Mouse (Mus musculus): ENCODE measurements around the gene Wdtc1.

The Wdtc1 gene

DNA sequence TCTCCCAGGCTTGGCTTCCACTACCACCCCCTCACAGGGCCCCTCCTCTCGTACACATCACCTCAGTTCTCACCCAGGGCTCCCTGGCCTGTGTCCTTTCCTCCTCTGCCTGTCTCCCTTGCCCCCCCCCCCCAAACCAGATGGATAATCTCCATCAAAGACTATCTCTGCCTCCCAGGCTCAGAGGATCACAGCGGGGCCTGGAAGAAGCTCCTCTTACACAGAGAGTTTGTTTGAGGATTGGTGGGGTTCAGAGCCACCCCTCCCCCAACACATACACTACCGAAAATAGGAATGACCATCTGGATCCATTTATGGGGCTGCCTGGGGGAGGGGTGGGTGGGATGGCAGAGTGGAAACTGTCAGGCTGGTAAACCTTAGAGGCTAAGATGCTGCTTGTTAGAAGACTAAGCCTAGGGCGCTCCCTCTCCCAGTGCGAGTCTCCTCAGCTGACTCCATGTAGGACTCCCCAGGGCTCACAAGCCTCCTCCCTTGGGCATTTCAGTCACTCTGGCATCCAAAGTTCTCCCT lies 71.3 kb downstream of the Wdtc1 start:
- DNase-seq (ENCODE audit: low read depth), result no peak

DNA sequence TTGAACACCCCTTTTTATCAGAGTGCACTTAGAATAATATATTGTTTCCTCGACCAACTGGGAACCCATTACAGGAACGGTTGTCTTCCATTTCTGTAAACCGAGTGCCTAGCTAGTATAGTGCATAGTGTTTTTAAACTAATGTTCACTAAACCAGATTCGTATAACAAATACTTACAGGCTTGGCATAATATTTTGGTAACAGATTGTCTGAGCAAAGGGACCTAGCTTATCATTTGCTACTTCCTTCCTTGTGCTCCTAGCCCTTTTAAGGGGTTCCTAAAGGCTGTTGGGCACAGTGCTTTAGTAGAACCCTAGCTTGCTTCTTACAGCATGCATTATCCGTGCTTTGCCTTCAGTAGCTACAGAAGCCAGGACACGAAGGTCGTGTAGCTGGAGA lies 71.8 kb downstream of the Wdtc1 start:
- DNase-seq (ENCODE audit: low read depth), result no peak

DNA sequence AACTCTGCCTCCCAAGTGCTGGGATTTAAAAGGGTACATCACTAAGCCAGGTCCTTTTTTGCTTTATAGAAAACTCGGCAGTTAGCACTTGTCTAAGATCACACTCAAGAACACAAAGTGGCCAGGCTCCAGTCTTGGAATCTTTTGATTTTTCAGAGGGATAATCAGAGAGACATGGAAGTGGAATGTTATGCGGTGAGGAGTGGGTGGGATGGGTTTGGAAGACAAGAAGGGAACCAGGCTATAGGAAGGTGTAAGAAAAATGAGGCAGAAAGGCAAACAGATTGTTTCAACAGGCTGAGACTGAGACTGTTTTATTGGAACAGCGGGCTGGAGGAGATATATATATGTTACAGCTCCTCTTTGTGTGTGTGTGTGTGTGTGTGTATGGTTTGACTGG lies 74.8 kb downstream of the Wdtc1 start:
- DNase-seq (ENCODE audit: low read depth), result no peak

DNA sequence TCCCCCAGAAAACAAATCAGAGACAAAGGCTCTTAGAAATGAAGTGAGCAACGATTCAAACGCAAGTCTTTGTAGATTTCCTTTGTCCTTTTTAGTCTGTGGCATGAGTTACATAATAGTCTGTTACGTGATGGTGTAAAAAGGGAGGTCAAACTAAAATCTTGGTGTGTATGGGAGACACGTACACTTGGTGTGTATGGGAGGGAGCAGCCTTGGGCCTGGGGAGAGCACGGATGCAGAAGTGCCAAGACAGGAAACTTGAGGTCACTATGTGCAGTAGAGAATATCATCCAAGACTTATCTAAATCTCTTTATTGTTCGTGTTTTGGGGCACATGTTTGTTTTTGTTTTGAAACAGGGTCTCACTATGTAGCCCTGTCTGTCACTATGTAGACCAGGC lies 75.2 kb downstream of the Wdtc1 start:
- no peak for DNase-seq (ENCODE audit: low read depth)

DNA sequence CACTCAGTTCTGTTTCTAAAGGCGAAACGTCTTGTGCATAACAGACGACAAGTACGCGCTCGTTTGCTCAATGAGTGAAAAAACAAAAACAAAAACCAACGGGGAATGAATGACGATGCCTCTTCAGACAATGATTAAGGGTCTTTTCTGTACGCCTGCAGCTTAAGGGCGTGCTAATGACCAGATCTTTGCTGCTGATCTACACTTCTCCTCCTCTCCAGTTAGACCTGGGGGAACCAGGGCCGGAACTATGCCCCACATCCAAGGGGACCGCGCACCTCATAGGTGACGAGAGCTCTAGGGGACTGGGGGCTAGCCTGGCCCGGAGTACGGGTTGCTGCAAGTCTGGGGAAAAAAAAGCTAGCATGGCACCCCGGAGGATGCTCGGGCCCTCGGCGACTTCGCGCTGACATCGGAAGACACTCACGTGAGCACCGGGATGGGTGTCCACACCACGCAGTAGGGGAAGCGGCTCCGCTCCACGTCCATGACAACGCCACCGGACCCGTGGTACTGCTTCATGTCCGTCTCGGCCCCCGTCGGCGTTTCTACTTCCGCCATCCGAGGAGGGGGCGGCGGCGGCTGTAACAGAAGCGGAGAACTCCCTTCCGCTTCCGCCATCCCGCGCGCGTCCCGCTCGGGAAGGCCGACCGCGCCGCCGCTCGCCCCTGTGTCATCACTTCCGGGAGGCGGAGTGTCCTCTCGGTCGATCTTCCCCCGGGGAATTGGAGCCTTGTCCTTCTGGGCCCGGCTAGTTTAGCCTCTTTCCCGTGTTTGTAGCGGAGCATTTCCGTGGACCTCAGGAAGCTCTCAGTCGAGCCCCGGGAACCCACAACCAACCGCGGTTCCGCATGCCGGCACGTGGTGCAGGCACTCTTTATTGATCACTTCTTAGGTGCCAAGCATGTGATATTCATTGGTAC lies 75.9 kb downstream of the Wdtc1 start, which contains the start of gene Tmem222:
Gene Tmem222, minus strand, starts transcription at position 689 of the 923 bp plus-strand sequence.
- peak; percentile 91 for DNase-seq (ENCODE audit: low read depth)

DNA sequence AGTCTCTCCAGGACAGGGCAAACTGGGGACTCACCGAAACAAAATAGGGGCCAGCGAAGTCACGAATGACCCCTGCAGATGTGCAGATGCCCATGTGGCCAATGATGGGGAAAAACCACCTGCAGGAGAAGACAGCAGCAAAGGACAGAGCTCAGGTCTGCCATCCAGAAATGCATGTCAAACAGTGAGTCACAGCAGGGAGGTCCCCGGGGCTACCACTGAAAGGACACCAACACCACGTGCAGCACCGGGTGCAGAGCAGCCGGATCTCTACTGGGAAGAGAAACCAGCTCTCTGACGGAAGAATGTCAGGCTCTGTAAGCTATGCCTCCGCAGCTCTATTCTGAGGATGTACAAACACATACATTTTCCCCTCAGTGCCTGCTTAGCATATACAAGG lies 82.4 kb downstream of the Wdtc1 start:
- DNase-seq (ENCODE audit: low read depth), result no peak

DNA sequence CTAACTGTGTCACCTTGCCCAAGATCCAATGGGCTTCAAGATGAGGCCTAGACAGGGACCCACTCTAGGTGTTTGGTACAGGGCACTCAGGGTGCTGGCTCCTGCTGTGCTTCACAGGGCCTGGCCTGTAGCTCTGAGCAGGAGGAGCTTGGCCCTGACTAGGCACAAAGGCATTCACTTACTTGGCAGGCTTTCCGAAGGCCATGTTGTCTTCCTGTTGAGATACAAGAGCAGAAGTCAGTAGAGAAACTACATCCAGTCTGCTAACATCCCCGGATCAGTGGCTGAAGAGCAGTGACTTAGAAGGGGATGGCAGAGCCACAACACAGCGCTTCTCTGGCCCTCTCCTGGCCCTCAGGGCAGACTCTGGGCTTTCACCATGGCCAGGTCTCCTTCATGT lies 83.7 kb downstream of the Wdtc1 start:
- no peak for DNase-seq (ENCODE audit: low read depth)

DNA sequence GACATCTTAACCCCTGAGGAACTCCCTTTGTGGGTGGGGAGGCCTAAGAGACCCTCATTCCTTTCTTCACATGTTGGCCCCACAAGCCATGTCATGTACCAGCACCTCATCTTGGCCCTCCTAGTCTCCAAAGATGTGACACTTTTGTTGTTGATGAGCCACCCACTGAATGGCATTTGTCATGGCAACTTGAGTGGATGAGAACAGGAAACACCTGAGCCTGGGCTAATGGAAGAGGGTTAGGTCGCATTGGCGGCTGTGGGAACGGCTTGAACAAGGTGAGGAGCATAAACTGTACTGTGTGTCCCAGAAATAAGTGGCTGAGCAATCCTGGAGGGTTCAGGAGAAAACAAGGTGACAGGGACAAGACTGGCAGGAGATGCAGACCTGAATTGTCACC lies 84.3 kb downstream of the Wdtc1 start:
- no peak for DNase-seq (ENCODE audit: low read depth)

DNA sequence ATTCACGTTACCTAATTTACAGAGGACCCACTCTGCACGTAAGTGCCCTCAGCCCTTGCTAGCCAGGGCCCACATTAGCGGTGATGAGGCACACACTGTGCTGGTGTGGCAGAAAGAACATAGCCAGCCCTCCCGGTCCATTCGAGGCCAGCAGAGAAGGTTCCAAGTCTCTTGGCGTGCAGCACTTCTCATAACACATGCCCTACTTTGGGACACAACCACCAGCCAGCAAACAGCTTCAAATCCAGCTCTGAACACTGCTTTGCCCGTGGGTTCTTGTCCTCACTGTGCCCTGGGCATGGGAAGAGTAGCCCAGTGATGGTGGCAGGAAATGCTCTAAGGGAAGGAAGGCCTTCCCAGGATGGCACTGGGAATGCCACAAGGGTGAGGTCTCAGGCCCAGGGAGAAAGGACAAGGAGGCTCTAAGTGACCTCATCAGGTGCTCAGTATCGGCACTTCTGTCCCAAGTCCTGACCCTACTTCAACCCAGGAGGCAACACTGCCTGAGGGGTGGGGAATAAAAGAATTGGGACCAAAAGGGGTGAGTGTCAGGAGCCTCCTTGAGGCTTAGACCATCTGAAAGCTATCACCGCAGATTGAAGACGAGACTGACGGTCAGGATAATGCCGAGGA lies 86.9 kb downstream of the Wdtc1 start:
- no peak for DNase-seq (ENCODE audit: low read depth)

DNA sequence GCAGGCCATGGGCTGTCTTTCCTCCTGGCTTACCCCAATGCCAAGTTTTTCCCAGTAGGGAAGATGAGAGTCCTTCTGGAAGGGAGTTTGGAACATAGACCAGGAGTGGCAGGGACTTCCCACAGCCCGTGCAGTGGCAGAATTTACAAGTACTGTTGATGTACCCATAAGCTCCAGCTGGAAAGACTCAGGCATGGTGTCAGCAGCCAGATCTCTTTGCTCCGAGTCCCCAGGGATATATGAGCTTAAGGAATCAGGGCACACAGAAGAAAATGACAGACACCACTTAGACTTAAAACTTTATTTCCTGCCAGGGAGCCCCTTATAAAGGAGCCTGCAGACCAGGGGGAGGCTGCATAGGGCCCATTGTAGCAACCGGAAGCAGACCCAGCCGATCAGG lies 87.5 kb downstream of the Wdtc1 start:
- no peak for DNase-seq (ENCODE audit: low read depth)

DNA sequence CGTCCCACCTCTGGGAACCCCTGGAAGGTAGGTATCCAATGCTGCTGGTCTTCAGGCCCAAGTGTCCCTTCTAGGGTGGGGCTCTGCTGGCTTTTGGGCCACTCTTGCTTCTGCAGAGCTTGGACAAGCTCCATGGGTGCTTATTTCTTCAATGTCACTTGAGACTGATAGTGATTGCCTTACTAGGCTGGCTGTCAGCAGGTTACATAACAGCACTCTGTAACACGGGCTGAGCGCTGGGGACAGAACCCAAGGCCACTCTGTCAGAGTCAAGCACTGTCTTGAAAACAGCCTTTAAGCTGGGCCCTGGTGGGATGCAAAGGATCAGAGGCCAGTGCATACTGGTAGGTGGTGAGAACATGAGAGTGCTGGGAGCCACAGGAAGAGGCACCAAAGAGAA lies 88.0 kb downstream of the Wdtc1 start:
- no peak for DNase-seq (ENCODE audit: low read depth)

DNA sequence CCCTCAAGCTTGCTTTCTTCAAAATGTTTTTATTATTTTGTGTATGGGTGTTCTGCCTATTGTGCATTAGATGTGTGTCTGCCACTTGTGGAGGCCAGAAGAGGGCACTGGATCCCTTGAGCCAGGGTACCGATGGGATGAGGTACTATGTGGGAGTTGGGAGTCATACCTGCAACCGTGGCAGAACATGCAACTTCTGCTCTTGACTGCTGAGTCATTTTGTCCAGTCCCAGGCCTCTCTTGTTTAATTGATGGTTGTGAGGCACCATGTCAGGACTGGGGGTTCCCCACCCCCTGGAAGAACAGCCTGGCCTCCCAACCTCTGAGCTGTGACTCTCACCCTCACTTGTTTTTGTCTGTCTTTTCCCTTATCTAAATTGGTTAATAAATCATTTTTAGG lies 88.7 kb downstream of the Wdtc1 start:
- DNase-seq (ENCODE audit: low read depth), result no peak

DNA sequence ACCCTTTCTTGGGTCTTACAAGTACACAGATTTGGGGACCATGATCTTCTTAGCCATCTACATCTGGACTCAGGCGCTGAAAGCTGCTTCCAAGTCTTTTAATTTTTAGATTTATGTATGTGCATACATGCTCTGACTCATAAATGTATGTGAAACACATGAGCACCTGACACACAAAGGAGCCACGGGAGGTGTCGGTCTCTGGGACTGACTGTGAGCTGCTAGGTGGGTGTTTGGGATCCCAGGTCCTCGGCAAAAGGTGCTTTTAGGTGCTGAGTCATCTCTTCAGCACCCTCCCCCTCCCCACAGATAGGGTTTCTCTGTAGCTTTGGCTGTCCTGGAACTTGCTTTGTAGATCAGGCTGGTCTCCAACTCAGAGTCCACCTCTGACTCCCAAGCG lies 89.5 kb downstream of the Wdtc1 start:
- no peak for DNase-seq (ENCODE audit: low read depth)

DNA sequence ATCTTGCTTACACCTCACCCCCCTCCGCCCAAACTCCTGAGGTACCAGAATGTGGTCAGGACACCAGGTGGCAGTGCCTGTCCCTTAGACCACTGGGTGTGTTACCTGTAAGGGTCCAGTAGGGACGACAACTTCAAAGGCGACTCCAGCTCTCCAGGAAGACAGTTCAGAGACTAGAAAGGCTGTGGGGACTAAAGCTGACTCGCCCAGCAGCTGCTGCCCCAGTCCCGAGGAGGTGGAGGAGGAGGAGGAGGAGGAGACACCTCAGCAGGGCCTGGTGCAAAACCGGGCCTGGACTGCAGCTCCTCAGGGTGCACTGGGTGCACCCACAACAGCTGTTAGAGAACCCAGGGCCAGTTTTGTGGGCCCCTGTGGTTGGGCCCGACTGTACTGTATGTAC lies 90.4 kb downstream of the Wdtc1 start, which contains the start of gene Sytl1:
Gene Sytl1, minus strand, starts transcription at position 232 of the 400 bp plus-strand sequence.
- DNase-seq (ENCODE audit: low read depth), result no peak

DNA sequence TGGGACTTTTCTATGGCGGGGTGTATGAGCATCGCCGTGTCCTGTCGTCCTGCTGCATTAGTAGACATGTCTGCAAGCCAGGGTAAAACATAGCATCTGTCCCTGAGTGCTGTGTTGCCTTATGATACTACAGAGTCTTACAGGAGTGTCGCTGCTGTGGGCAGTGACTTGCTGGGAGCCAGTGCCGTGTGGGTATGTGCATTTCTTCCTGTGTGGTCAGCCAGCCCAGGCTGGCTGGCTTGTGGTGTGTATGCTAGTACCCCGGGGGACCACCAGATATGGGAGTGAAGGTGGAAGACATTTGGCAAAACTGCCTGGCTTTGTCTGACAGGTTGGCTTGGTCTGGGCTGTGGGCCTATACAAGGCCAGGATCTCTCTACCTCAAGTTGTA lies 90.9 kb downstream of the Wdtc1 start:
- DNase-seq (ENCODE audit: low read depth), result no peak

DNA sequence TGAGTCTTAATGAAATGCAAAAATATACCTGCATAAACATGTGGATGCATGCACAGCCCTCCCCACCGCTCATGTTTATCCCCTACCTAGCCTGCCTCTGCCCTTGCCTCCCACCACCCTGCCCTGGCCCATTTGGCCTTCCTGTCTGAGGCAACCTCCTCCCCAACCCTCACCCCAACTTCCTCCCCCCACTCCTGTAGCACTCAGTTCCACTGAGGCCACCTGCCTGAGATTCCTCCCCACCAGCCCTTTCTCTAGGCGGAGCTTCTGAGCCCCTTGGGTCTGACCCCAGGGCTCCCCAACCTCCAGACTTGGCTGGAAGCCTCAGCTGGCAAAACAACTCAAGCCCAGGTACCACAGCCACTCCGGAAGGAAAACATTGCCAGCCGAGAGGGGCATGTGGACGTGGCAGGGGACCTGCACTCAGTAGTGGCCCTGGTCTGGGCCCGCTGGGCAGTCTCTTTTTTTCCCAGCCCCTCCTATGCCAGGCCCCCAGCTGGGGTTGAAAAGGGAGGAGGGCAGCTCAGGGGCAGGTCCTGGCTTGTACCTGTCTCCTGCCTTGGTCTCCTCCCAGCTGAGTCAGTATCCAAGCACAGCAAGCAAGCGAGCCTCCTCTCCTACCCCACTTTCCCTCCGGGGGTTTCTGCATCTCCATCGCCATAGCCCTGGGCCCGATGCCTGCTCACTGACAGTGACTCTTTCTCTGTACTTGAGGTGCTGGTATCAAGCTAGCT lies 91.5 kb downstream of the Wdtc1 start:
- DNase-seq (ENCODE audit: low read depth), result no peak

DNA sequence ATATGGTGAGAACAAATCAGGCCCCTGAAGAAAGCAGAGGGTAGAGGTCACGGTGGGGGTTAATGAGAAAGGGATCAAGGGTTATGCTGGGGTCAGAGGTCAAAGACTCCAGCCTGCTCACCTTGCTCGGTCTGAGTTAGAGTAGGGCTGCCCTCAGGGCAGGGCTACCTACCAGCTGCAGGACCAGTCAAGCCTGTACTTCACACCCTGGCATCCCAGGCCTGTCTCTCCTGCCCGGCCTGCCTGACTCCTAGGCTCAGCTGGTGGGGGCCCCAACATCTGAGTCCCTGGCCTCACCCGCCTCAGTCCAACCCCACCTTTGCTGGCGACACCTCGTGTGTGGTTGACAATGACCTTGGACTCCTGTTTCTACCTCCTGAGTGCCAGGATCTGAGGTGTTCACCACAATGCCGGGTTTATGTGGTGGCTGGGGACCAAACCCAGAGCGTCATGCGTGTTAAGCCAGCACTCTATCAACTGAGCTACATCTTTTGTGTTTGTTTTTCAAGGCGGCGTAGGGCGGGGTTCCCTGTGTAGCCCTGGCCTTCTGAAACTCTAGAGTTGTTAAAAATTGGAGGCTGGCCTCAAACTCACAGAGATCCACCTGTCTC lies 95.4 kb downstream of the Wdtc1 start:
- no peak for DNase-seq (ENCODE audit: low read depth)

DNA sequence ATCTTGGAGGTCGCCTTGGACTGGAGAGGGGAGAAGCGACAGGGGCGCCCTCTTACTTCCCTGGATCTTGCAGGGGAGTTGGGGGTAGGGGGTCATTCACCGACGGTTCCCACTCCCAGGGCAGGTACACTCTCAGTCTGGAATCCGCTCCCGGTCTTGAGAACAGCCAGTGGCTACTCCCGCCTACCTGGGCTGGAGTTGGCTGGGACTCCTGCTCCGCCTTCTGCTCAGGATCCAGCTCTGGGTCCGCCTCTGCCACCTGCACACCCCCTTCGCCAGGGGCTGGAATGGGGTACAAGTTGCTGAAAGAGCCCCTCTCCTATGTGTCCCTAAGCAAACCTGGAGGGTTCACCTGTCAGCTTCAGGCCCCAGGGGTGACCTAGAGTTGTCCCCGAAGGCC lies 96.1 kb downstream of the Wdtc1 start:
- no peak for DNase-seq (ENCODE audit: low read depth)

DNA sequence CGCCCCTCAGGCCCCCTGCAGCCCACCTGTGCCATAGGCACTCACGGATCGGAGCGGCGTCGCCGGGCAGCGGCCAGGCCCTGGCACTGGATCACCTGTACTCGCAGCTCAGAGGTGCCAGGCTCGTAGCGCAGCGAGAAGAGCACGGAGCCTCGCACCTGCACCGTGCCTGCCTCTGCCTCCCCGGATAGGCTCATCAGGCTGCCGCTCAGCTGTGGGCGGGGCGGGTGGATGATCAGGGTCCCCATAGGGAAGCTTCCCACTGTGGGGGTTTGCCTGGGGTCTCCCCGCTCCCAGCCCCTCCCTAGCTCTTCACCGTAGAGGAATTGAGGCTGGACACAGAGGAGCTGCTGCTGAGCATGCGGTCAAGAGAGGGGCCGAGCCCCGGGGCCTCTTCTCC lies 96.5 kb downstream of the Wdtc1 start:
- DNase-seq (ENCODE audit: low read depth), result no peak

DNA sequence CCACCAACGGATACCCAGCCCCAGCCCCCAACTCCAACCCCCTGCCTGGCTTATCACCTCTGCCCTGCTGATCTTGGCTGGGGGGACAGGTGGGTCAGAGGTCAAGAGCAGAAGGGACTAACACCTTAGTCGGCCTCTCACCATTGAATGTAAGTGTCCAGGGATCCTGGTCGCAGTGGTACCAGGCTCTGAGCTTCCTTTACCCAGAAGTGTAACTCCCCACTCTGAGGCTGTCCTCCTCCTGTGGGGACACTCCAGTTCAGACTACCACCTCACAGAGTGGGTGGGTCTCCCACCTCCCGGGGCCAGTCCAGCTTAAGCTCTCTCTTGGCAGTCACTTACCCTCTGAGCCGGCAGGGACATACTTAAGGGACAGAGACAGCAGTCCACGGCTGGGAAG lies 97.9 kb downstream of the Wdtc1 start:
- DNase-seq (ENCODE audit: low read depth), result no peak

DNA sequence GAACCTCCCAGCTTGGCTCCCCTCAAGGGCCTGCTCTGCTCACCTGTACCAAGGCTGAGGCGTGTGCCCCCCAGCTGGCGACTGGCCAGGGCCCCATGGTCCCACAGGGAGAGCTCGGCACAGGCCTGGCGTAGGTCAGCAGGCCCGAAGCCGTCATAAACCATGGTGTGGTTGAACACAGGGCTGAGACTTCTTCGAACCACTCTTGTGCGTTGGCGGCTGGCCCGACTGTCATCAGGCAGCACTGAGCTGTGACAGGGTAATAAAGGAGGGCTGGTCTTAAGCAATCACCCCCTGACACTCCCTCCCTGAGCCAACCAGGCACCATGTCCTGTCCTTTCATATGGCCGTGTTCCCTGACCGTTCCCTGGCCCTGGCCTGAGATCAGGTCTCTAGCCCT lies 99.9 kb downstream of the Wdtc1 start:
- DNase-seq (ENCODE audit: low read depth), result no peak

DNA sequence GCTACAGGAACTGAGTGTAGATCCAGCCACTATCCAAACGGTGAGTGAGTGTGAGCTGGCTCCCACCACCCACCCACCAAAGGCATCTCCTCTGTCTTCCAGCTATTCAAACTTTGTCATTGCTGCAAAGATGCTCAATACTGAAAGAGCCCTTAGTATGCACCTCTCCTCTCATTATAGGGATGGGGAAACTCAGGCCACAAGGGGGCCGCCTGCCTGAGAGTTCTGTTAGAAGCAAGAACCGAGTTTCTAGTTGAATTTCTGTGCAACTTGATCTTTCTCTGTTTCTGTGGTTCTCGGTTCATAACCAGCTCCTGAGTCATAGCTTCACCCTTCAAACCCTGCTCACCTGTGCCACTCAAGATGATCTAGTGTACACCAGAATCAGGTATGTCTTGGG lies 101.2 kb downstream of the Wdtc1 start:
- DNase-seq (ENCODE audit: low read depth), result no peak

Data from c-Kit-positive CD71-negative TER-119-negative erythroid progenitor cells, embryonic 14.5 days (primary cell).